Mouse (Mus musculus) kidney, adult 11 months (tissue): Measurements from ENCODE around the gene Pla2g4f.

Experiments used
- DNase-seq: peaks from one replicate; pipeline ENCODE4 v3.0.0; 2022

The Pla2g4f gene

DNA sequence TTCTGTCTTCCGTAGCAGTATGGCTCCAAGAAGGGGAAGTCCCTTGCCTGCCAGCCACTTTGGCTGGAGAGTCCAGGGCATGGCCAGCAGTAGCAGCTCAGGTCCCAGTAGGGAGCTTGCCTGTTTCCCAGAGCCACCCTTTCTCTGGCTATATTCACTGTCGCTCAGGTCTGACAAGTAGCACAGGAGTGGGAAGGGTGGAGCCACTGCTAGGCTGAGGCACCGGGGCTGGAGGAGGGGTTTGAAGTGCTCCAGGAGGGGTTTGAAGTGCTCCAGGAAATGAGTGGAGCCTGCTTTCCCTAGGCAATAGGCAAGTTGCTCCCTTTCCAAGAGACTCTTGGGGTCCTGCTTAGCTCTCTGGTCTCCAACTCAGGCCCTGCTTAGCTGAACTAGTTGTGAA, at the start of gene Pla2g4f:
Pla2g4f (minus strand) TSS at position 190 of the 400 bp plus-strand sequence.
- no peak for DNase-seq

- DNase-seq: no peak
Observed at GRCm38 (mm10) chr2:120360425-120360824, 46.5 kb upstream of the Pla2g4f start.

DNA sequence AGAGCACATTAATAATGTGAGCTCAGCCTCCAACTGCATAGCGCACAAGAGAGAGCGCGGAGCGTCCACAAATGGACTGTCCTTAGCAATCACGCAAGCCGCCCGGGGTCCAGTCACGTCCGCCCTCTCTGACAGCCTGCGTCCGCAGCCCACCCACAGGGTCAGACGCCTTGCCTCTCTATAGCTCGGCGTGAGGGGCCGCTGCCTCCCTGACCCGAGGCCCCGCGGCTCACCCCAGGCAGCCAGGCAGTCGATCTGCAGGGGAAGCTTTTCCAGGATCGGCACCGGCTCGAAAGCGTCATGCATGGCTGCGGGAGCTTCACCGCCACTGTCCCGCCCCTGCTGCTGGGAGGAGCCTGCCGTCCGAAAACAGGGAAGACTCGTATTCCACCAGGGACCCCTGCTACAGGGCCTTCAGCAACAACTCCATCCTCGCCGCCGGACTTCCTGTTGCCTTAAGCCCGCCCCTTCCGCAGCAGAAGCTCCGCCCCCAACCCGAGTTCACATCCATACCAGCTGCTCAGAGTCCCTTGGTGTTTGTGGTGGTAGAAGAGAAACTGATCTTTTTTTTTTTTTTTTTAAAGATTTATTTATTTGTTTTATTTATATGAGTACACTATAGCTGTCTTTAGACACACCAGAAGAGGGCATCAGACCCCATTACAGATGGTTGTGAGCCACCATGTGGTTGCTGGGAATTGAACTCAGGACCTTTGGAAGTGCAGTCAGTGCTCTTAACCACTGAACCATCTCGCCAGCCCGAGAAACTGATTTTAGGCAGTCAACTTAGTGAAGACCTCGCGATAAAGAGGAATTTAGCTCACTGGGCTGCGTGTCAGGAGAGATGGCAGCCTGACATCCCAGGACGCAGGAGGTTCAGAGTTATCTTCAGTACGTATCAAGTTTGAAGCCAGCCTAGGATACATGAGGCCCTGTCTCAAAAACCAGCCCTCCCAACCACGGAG, 39.0 kb upstream of the Pla2g4f start, which contains the start of gene Vps39:
Vps39 (minus strand) TSS at position 456 of the 965 bp plus-strand sequence.
- peak; percentile 90 for DNase-seq

GRCm38 (mm10) chr2:120351321-120351720, 37.4 kb upstream of the Pla2g4f start:
- DNase-seq: no peak

DNA sequence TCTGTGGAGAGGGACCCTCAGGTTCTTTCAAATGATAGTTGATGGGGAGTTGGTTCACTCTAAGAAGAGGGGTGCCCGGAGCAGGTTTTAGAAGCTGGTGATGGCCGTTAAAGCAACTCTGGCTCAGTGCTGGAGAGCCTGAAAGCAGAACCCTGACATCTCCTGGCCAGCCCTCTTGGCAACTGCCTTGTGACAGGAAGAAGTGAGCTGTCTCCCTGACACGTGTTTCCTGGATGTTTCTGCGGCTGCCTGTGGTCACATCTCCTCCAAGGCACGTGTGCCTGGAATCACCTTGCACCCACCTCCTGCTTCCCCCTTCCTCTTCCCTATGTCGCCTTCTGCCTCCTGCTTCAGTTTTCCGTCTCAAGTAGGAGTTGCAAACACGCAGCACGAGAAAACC, 34.2 kb upstream of the Pla2g4f start:
- peak; percentile 29 for DNase-seq

- no peak for DNase-seq
Observed at GRCm38 (mm10) chr2:120341741-120342140, 27.8 kb upstream of the Pla2g4f start.

DNA sequence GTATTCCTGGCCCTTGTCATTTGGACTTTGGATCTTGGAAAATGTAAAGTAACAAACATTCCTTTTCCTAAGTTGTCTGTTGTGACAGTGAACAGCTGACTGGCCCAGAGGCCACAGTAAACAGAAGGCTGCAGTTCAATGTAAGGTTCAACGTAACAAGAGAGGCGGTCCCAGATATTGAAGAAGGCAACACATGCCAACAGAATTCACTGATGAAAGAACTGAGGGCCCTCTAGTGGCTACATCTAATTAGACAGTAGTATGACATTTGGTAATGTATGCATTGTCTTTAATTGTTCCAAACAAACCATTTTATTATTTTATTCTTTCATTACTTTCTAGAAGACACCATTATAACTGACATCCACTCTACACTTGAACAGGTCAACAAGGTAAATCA, 23.9 kb upstream of the Pla2g4f start:
- DNase-seq: no peak

GRCm38 (mm10) chr2:120331575-120331974, 17.6 kb upstream of the Pla2g4f start:
- no peak for DNase-seq

- DNase-seq: no peak
Observed at GRCm38 (mm10) chr2:120315077-120315476, 1.1 kb upstream of the Pla2g4f start.

DNA sequence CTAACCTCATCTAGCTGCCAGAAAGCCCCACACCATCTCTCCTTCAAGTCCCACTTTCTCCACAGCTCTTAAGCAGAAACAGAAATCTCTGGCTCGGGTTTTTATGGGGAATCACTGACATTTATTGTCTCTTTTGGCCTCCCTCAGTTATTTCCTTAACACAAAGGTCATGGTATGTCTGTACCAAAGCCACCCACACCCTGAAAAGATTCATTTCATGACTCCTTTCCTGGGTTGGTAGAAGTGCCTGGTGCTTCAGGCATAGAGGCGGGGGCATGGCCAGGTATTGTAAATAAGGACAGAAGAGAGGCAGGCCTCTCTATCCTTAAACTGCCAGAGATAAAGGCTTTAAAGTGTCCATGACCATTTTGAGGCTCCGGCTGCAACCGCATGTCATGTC, 522 bp upstream of the Pla2g4f start:
- DNase-seq: no peak

DNA sequence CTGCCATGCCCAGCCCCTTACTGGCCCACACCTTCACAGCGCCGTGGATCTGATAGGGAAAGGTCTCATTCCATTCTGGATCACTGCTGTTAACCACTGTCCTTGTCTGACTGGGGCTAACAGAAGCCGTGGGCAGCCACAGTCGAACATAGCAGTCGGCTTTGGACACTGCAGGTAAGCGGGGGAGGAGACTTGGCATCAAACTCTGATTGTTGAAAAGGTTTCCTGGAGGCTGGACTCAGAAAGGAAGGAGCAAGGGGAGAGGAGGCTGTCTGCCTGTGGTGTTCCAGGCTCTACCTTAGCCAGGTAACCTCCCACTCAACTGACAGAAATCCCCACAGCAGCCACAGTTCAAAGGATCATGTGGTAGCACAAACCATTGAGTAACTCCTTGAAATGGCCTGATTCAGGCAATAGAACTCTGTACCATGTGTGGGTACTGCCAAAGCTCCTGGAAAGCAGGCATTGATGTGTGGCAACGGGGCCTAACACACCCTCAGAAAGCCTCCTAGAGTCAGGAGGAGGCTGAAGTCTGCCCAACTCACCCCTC, 1.6 kb downstream of the Pla2g4f start:
- no peak for DNase-seq

DNA sequence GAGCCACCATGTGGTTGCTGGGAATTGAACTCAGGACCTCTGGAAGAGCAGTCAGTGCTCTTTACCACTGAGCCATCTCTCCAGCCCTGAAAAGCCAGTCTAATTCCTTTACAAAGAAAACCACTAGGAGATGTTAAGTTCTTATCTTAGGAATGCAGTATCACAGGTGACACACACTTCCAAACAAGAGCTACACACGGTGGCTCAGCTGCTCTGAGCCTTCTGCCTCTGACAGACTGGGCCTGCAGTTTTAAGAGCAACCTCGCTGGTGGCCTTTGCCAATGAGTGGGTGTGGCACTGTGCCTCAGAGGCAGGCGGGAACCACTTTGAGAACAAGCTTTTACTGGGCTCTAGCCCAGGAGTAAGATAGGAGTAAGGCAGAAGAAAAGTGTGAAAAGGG, 9.9 kb downstream of the Pla2g4f start:
- no peak for DNase-seq

- DNase-seq: no peak
Observed at GRCm38 (mm10) chr2:120301076-120301475, 12.9 kb downstream of the Pla2g4f start.

GRCm38 (mm10) chr2:120299866-120300265, 14.1 kb downstream of the Pla2g4f start:
- no peak for DNase-seq

- no peak for DNase-seq
Observed at GRCm38 (mm10) chr2:120296160-120296559, 17.8 kb downstream of the Pla2g4f start.

DNA sequence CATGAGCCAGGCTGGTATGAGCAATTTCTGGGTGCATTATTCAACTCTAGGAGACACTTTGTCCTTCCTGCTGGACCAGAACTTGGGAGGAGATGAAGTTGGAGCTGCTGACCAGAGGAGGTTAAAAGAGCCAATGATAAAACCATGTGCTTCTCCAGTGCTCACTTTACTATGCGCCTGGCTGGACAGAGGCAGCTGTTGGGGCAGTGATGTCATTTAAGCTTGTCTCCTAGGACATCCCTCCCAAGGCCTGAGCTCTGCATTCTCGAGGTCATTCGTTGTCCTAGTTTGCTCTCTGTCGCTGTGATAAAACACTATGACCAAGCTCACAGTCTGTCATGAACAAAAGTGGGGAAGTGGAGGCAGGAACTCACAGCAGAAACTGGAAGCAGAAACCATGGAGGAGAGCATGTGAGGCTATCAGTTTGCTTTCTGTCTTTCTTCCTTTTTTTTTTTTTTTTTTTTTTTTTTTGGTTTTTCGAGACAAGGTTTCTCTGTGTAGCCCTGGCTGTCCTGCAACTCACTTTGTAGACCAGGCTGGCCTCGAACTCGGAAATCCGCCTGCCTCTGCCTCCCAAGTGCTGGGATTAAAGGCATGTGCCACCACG, 22.4 kb downstream of the Pla2g4f start:
- no peak for DNase-seq

DNA sequence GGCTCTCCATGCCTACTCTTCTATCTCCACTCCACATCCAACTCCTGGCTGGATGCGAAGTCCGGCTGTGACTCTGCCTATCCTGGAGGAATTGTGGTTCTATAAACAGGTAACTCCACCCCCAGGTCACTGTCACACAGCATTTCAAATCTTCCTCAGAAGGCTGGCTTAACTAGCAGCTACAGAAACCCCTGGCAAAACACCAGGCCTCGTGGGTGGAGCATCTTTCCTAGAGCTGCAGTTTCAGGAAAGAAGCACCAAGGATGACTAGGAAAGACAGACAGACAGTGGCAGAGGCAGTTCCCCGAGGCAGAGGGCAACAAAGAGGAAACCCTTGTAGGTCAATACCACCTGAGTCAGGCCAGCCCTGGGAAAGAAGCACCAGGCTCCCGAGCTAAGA, 25.0 kb downstream of the Pla2g4f start, which contains the start of gene Pla2g4d:
Pla2g4d (minus strand) TSS at position 203 of the 400 bp plus-strand sequence.
- no peak for DNase-seq

GRCm38 (mm10) chr2:120288401-120288800, 25.6 kb downstream of the Pla2g4f start:
- no peak for DNase-seq

- no peak for DNase-seq
Observed at GRCm38 (mm10) chr2:120285639-120286038, 28.3 kb downstream of the Pla2g4f start.

- DNase-seq: no peak
Observed at GRCm38 (mm10) chr2:120284705-120285104, 29.3 kb downstream of the Pla2g4f start.

DNA sequence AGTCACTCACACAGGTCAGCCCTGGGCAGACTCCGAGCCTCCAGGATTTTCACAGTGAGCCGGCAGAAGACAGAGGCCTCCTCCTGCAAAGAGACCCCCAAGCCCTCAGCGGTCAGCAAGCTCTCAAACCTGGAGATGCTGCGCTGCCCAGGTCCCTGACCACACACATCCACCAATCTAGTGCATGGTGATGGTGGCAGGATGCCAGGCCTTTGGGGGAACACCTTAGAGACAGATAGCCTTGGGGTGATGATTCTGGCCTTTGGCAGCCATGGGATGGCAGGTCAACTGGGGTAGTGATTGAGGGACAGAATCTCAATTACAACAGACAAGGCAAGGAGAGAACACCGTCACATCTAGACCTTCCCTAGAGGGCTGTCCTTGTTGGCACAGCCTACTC, 29.9 kb downstream of the Pla2g4f start:
- no peak for DNase-seq

DNA sequence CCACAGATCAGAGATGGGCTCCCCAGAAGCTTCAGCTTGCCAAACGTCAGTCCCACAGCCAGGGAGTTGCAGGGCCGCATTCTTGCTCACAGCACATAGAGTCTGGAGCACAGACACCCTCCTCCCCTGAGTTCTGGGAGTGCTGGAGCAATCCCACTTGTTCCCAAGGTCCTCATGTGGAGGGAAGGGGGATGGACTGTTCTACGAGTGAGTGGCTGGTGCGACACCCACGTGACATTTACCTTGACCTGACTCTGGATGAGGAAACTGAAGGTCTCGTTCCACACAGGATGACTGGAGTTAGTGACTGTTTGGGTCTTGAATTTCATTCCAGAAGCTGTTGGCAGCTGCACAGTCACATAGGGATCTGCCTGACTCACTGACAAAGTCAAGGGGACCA, 30.4 kb downstream of the Pla2g4f start:
- DNase-seq: no peak

DNA sequence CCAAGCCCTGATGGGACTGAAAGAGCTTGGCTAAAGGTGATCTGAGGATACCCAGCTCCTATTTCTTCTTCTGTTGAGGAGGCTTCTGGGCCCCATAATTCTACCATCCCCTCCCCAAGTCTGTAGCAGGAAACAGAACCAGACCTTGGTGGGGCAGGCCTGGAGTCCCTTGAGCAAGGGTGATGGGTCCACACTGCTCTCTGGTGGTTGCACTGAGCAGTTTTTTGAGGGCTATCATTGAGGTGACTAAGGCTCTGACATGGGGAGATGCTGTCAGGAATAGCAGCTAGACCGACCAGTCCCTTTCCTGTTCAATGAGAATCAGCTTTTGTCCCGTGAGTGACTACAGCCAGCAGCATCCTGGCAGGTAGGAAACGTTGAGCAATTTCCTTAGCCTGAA, 32.7 kb downstream of the Pla2g4f start:
- DNase-seq: no peak

DNA sequence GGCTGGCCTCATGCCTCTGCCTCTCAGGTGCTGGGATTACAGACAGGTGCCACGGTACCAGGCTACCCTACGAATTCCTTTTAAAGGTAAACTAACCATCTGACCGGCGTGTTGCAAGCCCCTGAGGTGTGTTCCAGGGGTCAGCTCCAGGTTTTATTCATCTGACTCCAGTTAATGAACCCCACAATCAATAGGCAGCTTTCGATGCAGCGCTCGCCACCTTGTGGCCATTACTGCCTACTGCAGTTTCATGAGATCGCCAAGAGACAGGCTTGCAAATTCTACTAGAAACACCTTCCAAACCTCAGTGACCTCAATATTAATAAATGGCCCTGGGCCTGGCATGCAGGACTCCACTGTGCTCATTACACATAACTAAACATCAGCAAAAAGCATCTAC, 34.0 kb downstream of the Pla2g4f start:
- peak; percentile 21 for DNase-seq
